Mouse (Mus musculus): ENCODE measurements around the gene Gpr82.

DNA sequence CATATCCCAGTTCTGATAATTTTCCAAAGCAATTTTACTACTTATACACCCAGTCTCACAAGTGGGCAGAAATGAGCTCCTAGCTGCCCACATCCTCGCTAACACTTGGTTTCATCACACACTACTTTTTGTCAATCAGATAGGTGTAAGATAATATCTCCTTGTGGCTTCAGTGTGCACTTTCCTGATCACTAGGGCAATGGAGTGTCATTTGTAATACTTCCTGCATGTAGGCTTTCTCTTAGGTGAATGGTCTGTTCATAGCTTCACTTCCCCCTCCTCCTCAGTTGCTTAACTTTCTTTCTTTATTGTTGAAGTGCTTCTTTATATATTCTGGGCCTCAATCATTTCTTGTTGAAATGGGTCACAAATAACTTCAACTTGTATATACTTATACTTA is 8.9 kb upstream of the Gpr82 start:
- no peak for TF ChIP-seq CTCF (IDR thresholded peaks at IDR 0.05)
- no peak for TF ChIP-seq EP300 (IDR thresholded peaks at IDR 0.05)

Data from lung, postnatal 0 days (tissue).